Mouse (Mus musculus): Measurements from ENCODE around the gene Ptpn14.

GRCm38 (mm10) chr1:189679555-189679954 is 48.5 kb upstream of the Ptpn14 start:
- TF ChIP-seq HCFC1 (IDR thresholded peaks at IDR 0.05; ENCODE audit: borderline replicate concordance, insufficient read depth, low read length) (no peak), CHD2 (IDR thresholded peaks at IDR 0.05; ENCODE audit: low read depth, low read length) (no peak), MAFK (IDR thresholded peaks at IDR 0.05; ENCODE audit: insufficient read depth, low read depth, low read length) (no peak), ZNF384 (IDR thresholded peaks at IDR 0.05; ENCODE audit: low read depth, low read length) (no peak), ZC3H11A (IDR thresholded peaks at IDR 0.05; ENCODE audit: borderline replicate concordance, low read depth, low read length) (no peak)
